Mouse (Mus musculus): ENCODE results near the gene Krt79.

GRCm38 (mm10) chr15:101973414-101974077 is 33.4 kb upstream of the Krt79 start:
- TF ChIP-seq POLR2A (IDR thresholded peaks at IDR 0.05; ENCODE audit: low read depth, low read length), result no peak
- peak; percentile 75 for TF ChIP-seq CTCF (IDR thresholded peaks at IDR 0.05; ENCODE audit: borderline replicate concordance, insufficient read depth, low read length)

All from embryonic fibroblast, embryonic 13.5 days (primary cell).